Mouse (Mus musculus): Measurements from ENCODE around the gene Tubb4a.
"Not testable (repeated sequence)": the region's sequence is repeated elsewhere in the genome, so short reads cannot be mapped to it uniquely, and the experiment has no call there.

Gene Tubb4a

GRCm38 (mm10) chr17:57087049-57087832 is at the start of gene Tubb4a:
Tubb4a (minus strand) TSS chr17:57087782.
- DNase-seq (ENCODE audit: low read depth in 2 of 2, low spot score in 2 of 2) = no peak

- no peak for DNase-seq (ENCODE audit: low read depth in 2 of 2, low spot score in 2 of 2)
Measured at GRCm38 (mm10) chr17:57135635-57136034, 48.1 kb upstream of the Tubb4a start.

- DNase-seq (ENCODE audit: low read depth in 2 of 2, low spot score in 2 of 2) = no peak
Measured at GRCm38 (mm10) chr17:57134693-57135092, 47.1 kb upstream of the Tubb4a start.

- DNase-seq (ENCODE audit: low read depth in 2 of 2, low spot score in 2 of 2) = not testable (repeated sequence)
Measured at GRCm38 (mm10) chr17:57134021-57134420, 46.4 kb upstream of the Tubb4a start.

GRCm38 (mm10) chr17:57131793-57132192 is 44.2 kb upstream of the Tubb4a start:
- no peak for DNase-seq (ENCODE audit: low read depth in 2 of 2, low spot score in 2 of 2)

GRCm38 (mm10) chr17:57125853-57126622 is 38.5 kb upstream of the Tubb4a start:
- no peak for DNase-seq (ENCODE audit: low read depth in 2 of 2, low spot score in 2 of 2)

- DNase-seq (ENCODE audit: low read depth in 2 of 2, low spot score in 2 of 2) = no peak
Measured at GRCm38 (mm10) chr17:57124792-57125191, 37.2 kb upstream of the Tubb4a start.

GRCm38 (mm10) chr17:57123192-57124118 is 35.9 kb upstream of the Tubb4a start:
- DNase-seq (ENCODE audit: low read depth in 2 of 2, low spot score in 2 of 2) = no peak

GRCm38 (mm10) chr17:57121856-57122255 is 34.3 kb upstream of the Tubb4a start:
- no peak for DNase-seq (ENCODE audit: low read depth in 2 of 2, low spot score in 2 of 2)

GRCm38 (mm10) chr17:57118524-57119349 is 31.2 kb upstream of the Tubb4a start:
- no peak for DNase-seq (ENCODE audit: low read depth in 2 of 2, low spot score in 2 of 2)

GRCm38 (mm10) chr17:57116801-57117200 is 29.2 kb upstream of the Tubb4a start:
- DNase-seq (ENCODE audit: low read depth in 2 of 2, low spot score in 2 of 2) = no peak

GRCm38 (mm10) chr17:57112768-57113474 is 25.3 kb upstream of the Tubb4a start:
- DNase-seq (ENCODE audit: low read depth in 2 of 2, low spot score in 2 of 2) = no peak

GRCm38 (mm10) chr17:57110005-57110404 is 22.4 kb upstream of the Tubb4a start:
- no peak for DNase-seq (ENCODE audit: low read depth in 2 of 2, low spot score in 2 of 2)

- no peak for DNase-seq (ENCODE audit: low read depth in 2 of 2, low spot score in 2 of 2)
Measured at GRCm38 (mm10) chr17:57108666-57109171, 21.1 kb upstream of the Tubb4a start.

- no peak for DNase-seq (ENCODE audit: low read depth in 2 of 2, low spot score in 2 of 2)
Measured at GRCm38 (mm10) chr17:57108040-57108665, 20.6 kb upstream of the Tubb4a start.

- DNase-seq (ENCODE audit: low read depth in 2 of 2, low spot score in 2 of 2) = no peak
Measured at GRCm38 (mm10) chr17:57107064-57107463, 19.5 kb upstream of the Tubb4a start.

- no peak for DNase-seq (ENCODE audit: low read depth in 2 of 2, low spot score in 2 of 2)
Measured at GRCm38 (mm10) chr17:57106035-57106368, 18.4 kb upstream of the Tubb4a start.

- DNase-seq (ENCODE audit: low read depth in 2 of 2, low spot score in 2 of 2) = peak; percentile 6 to 15
Measured at GRCm38 (mm10) chr17:57105181-57106034, 17.8 kb upstream of the Tubb4a start, which contains the start of gene Tnfsf9. Tnfsf9 (plus strand) TSS chr17:57105325.

All from CD8-positive naive resting alpha-beta T cell, adult 2 months (primary cell).